Mouse (Mus musculus) cerebellum, adult 2 months (tissue): Measurements from ENCODE around the gene Gm20905.
"Not testable (repeated sequence)": the region's sequence is repeated elsewhere in the genome, so short reads cannot be mapped to it uniquely, and the experiment has no call there.

Experiments used
- CTCF ChIP-seq: fragments of 200-500 bp; IDR thresholded peaks from 2 replicates; pipeline ENCODE4 v1.5.1; 2011; ENCODE audit warnings: low read depth, mild to moderate bottlenecking, control low read depth, low read length, moderate library complexity, borderline replicate concordance; ENCODE audit not compliant: insufficient read depth
- POLR2A ChIP-seq: fragments of 200-500 bp; IDR thresholded peaks from 2 replicates; pipeline ENCODE4 v1.6.1; 2011; ENCODE audit warnings: low read length, control low read depth, borderline replicate concordance; ENCODE audit not compliant: insufficient read depth

DNA sequence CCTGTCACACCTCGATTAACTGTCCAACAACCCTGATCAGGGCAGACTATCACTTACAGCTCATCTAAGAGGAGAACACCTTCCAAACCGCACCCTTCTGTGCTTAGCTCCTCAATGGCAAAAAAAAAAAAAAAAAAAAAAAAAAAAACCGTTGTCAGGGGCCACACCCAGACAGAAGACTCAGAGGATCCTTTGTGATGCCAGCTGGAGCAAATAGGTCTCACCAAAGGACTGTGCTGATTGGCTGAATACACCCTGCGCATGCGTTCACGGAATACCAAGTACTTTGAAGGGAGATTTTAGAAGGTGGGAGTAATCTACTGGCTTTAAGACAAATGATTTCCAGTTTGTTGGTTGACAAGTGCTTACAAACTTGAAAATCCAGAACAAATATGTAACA, at the start of gene Gm20905:
- TF ChIP-seq POLR2A, CTCF: not testable (repeated sequence)
